Mouse (Mus musculus): Measurements from ENCODE around the gene Btk. TPM values are rescaled to one million over a fixed set of nuclear protein-coding genes. Genes with fewer than 3 reads are reported as not detected.

The Btk gene
- total RNA-seq, 2 experiments from 2014 or later, result 48.4 to 61.0 TPM

GRCm38 (mm10) chrX:134582270-134582669 is 1.1 kb downstream of the Btk start:
- peak; percentile 9; the same call in 1 of the 2 replicates for ATAC-seq (replicated peaks; ENCODE audit: poor library complexity)

- no peak for ATAC-seq (replicated peaks; ENCODE audit: poor library complexity)
Measured at GRCm38 (mm10) chrX:134580528-134581305, 2.7 kb downstream of the Btk start.

- ATAC-seq (replicated peaks; ENCODE audit: poor library complexity), result no peak
Measured at GRCm38 (mm10) chrX:134577896-134578295, 5.5 kb downstream of the Btk start.

- ATAC-seq (replicated peaks; ENCODE audit: poor library complexity), result peak; percentile 72
Measured at GRCm38 (mm10) chrX:134566536-134567222, 16.7 kb downstream of the Btk start.

GRCm38 (mm10) chrX:134564326-134564725 is 19.0 kb downstream of the Btk start:
- peak; percentile 81 for ATAC-seq (replicated peaks; ENCODE audit: poor library complexity)

- peak; percentile 64 for ATAC-seq (replicated peaks; ENCODE audit: poor library complexity)
Measured at GRCm38 (mm10) chrX:134554425-134554824, 28.9 kb downstream of the Btk start.

GRCm38 (mm10) chrX:134553326-134553725 is 30.0 kb downstream of the Btk start:
- no peak for ATAC-seq (replicated peaks; ENCODE audit: poor library complexity)

GRCm38 (mm10) chrX:134550903-134551302 is 32.5 kb downstream of the Btk start:
- peak; percentile 75 for ATAC-seq (replicated peaks; ENCODE audit: poor library complexity)

GRCm38 (mm10) chrX:134547330-134547729 is 36.0 kb downstream of the Btk start:
- ATAC-seq (replicated peaks; ENCODE audit: poor library complexity), result no peak

- peak; percentile 8; the same call in 1 of the 2 replicates for ATAC-seq (replicated peaks; ENCODE audit: poor library complexity)
Measured at GRCm38 (mm10) chrX:134541955-134542308, 41.4 kb downstream of the Btk start.

GRCm38 (mm10) chrX:134541145-134541954 is 42.0 kb downstream of the Btk start, which contains the start of gene Timm8a1:
Timm8a1 (minus strand) TSS chrX:134541865.
- ATAC-seq (replicated peaks; ENCODE audit: poor library complexity), result peak; percentile 78

GRCm38 (mm10) chrX:134540414-134541135 is 42.8 kb downstream of the Btk start:
- peak; percentile 40 for ATAC-seq (replicated peaks; ENCODE audit: poor library complexity)

GRCm38 (mm10) chrX:134539795-134540194 is 43.6 kb downstream of the Btk start:
- peak; percentile 45; the same call in 1 of the 2 replicates for ATAC-seq (replicated peaks; ENCODE audit: poor library complexity)

GRCm38 (mm10) chrX:134533346-134533745 is 50.0 kb downstream of the Btk start:
- no peak for ATAC-seq (replicated peaks; ENCODE audit: poor library complexity)

GRCm38 (mm10) chrX:134525260-134525659 is 58.1 kb downstream of the Btk start:
- no peak for ATAC-seq (replicated peaks; ENCODE audit: poor library complexity)

GRCm38 (mm10) chrX:134523772-134524171 is 59.6 kb downstream of the Btk start:
- ATAC-seq (replicated peaks; ENCODE audit: poor library complexity), result peak; percentile 55

GRCm38 (mm10) chrX:134509473-134509872 is 73.9 kb downstream of the Btk start:
- ATAC-seq (replicated peaks; ENCODE audit: poor library complexity), result peak; percentile 68; the same call in 1 of the 2 replicates

GRCm38 (mm10) chrX:134507977-134508376 is 75.4 kb downstream of the Btk start:
- ATAC-seq (replicated peaks; ENCODE audit: poor library complexity), result no peak

GRCm38 (mm10) chrX:134500651-134501050 is 82.7 kb downstream of the Btk start:
- no peak for ATAC-seq (replicated peaks; ENCODE audit: poor library complexity)
